Mouse (Mus musculus): Measurements from ENCODE around the gene Nthl1.
"Not testable (repeated sequence)": the region's sequence is repeated elsewhere in the genome, so short reads cannot be mapped to it uniquely, and the experiment has no call there.

Nthl1 gene

GRCm38 (mm10) chr17:24650070-24650616 is 17.7 kb downstream of the Nthl1 start, which contains the start of gene Slc9a3r2:
Gene Slc9a3r2 (minus strand): TSS chr17:24650327.
- no peak for DNase-seq (ENCODE audit: low spot score in 2 of 2)

- no peak for DNase-seq (ENCODE audit: low spot score in 2 of 2)
Measured at GRCm38 (mm10) chr17:24650766-24651165, 18.3 kb downstream of the Nthl1 start.

- no peak for DNase-seq (ENCODE audit: low spot score in 2 of 2)
Measured at GRCm38 (mm10) chr17:24651835-24652234, 19.4 kb downstream of the Nthl1 start.

- DNase-seq (ENCODE audit: low spot score in 2 of 2), result no peak
Measured at GRCm38 (mm10) chr17:24653967-24654710, 21.7 kb downstream of the Nthl1 start.

- no peak for DNase-seq (ENCODE audit: low spot score in 2 of 2)
Measured at GRCm38 (mm10) chr17:24654969-24655368, 22.5 kb downstream of the Nthl1 start.

- DNase-seq (ENCODE audit: low spot score in 2 of 2), result no peak
Measured at GRCm38 (mm10) chr17:24658017-24658758, 25.7 kb downstream of the Nthl1 start, which contains the start of gene Npw. Gene Npw (minus strand): TSS chr17:24658457.

- not testable (repeated sequence) for DNase-seq (ENCODE audit: low spot score in 2 of 2)
Measured at GRCm38 (mm10) chr17:24667011-24667410, 34.5 kb downstream of the Nthl1 start.

- DNase-seq (ENCODE audit: low spot score in 2 of 2), result no peak
Measured at GRCm38 (mm10) chr17:24667416-24667815, 34.9 kb downstream of the Nthl1 start.

GRCm38 (mm10) chr17:24669214-24669544 is 36.7 kb downstream of the Nthl1 start:
- not testable (repeated sequence) for DNase-seq (ENCODE audit: low spot score in 2 of 2)

GRCm38 (mm10) chr17:24669545-24670245 is 37.2 kb downstream of the Nthl1 start, which contains the start of gene Zfp598:
Gene Zfp598 (plus strand): TSS chr17:24669687.
- DNase-seq (ENCODE audit: low spot score in 2 of 2), result peak; percentile 90 to 93

- no peak for DNase-seq (ENCODE audit: low spot score in 2 of 2)
Measured at GRCm38 (mm10) chr17:24670246-24670844, 37.9 kb downstream of the Nthl1 start.

- no peak for DNase-seq (ENCODE audit: low spot score in 2 of 2)
Measured at GRCm38 (mm10) chr17:24671346-24671745, 38.9 kb downstream of the Nthl1 start.

GRCm38 (mm10) chr17:24672141-24672540 is 39.7 kb downstream of the Nthl1 start:
- DNase-seq (ENCODE audit: low spot score in 2 of 2), result no peak

GRCm38 (mm10) chr17:24674277-24674676 is 41.8 kb downstream of the Nthl1 start:
- peak; percentile 48 to 67 for DNase-seq (ENCODE audit: low spot score in 2 of 2)

GRCm38 (mm10) chr17:24676187-24676586 is 43.7 kb downstream of the Nthl1 start:
- no peak for DNase-seq (ENCODE audit: low spot score in 2 of 2)

GRCm38 (mm10) chr17:24676877-24677276 is 44.4 kb downstream of the Nthl1 start:
- no peak for DNase-seq (ENCODE audit: low spot score in 2 of 2)

GRCm38 (mm10) chr17:24677500-24678080 is 45.1 kb downstream of the Nthl1 start:
- no peak for DNase-seq (ENCODE audit: low spot score in 2 of 2)

GRCm38 (mm10) chr17:24686514-24686913 is 54.0 kb downstream of the Nthl1 start:
- DNase-seq (ENCODE audit: low spot score in 2 of 2), result no peak

GRCm38 (mm10) chr17:24687146-24687595 is 54.7 kb downstream of the Nthl1 start:
- no peak for DNase-seq (ENCODE audit: low spot score in 2 of 2)

- DNase-seq (ENCODE audit: low spot score in 2 of 2), result no peak
Measured at GRCm38 (mm10) chr17:24687599-24687998, 55.1 kb downstream of the Nthl1 start.
